Mouse (Mus musculus): ENCODE measurements around the gene Pim3. TPM values are rescaled to one million over a fixed set of nuclear protein-coding genes. Genes with fewer than 3 reads are reported as not detected.

Pim3 gene
- polyA plus RNA-seq, 1 experiment from 2014 or later: 69.4 TPM

- peak overlapping the region; percentile 95 for H3K9ac ChIP-seq (ENCODE audit: low read length)
These were observed 1.8 kb downstream of the Pim3 start for GRCm38 (mm10) chr15:88863695-88864231.

GRCm38 (mm10) chr15:88864270-88865030 lies 2.5 kb downstream of the Pim3 start:
- peaks cover 4% of the 10 kb centered on the region for H3K4me1 ChIP-seq (replicated peaks; ENCODE audit: control insufficient read depth, insufficient read depth)

More at GRCm38 (mm10) chr15:88863695-88864231, 1.8 kb downstream of the Pim3 start:
- Histone ChIP-seq H3K4me3 (ENCODE audit: low read depth, low read length) (peak overlapping the region; percentile 91), H3K27ac (replicated peaks) (peak overlapping the region; percentile 98), H3K36me3 (ENCODE audit: control insufficient read depth, insufficient read depth, low read length) (peaks cover 12% of the 10 kb centered on the region), H3K4me1 (replicated peaks; ENCODE audit: control insufficient read depth, insufficient read depth) (peaks cover 4% of the 10 kb centered on the region), H3K4me2 (replicated peaks; ENCODE audit: low read depth) (peak overlapping the region; percentile 83), H3K27me3 (ENCODE audit: control insufficient read depth, insufficient read depth, low read length) (no peaks in the 10 kb centered on the region), H3K9me3 (ENCODE audit: control insufficient read depth, low read length) (no peaks in the 10 kb centered on the region)
- TF ChIP-seq EP300 (optimal IDR thresholded peaks at IDR 0.05) (no peak), CTCF (IDR thresholded peaks at IDR 0.05; ENCODE audit: low read depth) (no peak)
- WGBS: 0% methylated on average over 19 of the region's 39 CpGs
- DNase-seq (ENCODE audit: low spot score): peak; percentile 93
- peak; percentile 75 for ATAC-seq (ENCODE audit: low FRiP score, low TSS enrichment)

GRCm38 (mm10) chr15:88865061-88865460 lies 3.1 kb downstream of the Pim3 start:
- no peaks in the 10 kb centered on the region for H3K9me3 ChIP-seq (ENCODE audit: control insufficient read depth, low read length)
- H3K4me3 ChIP-seq (ENCODE audit: low read depth, low read length): peak overlapping the region; percentile 91
- H3K9ac ChIP-seq (ENCODE audit: low read length): peak overlapping the region; percentile 95
- ATAC-seq (ENCODE audit: low FRiP score, low TSS enrichment) (no peak), DNase-seq (ENCODE audit: low spot score) (no peak)
- peak overlapping the region; percentile 98; the same call in 1 of the 2 replicates for H3K27ac ChIP-seq (replicated peaks)
- peak overlapping the region; percentile 83 for H3K4me2 ChIP-seq (replicated peaks; ENCODE audit: low read depth)
- 69% methylated on average over 14 of the region's 14 CpGs for WGBS
- peaks cover 4% of the 10 kb centered on the region for H3K4me1 ChIP-seq (replicated peaks; ENCODE audit: control insufficient read depth, insufficient read depth)
- H3K36me3 ChIP-seq (ENCODE audit: control insufficient read depth, insufficient read depth, low read length): peaks cover 12% of the 10 kb centered on the region
- no peaks in the 10 kb centered on the region for H3K27me3 ChIP-seq (ENCODE audit: control insufficient read depth, insufficient read depth, low read length)
- no peak for TF ChIP-seq EP300 (optimal IDR thresholded peaks at IDR 0.05)
- no peak for TF ChIP-seq CTCF (IDR thresholded peaks at IDR 0.05; ENCODE audit: low read depth)

More at GRCm38 (mm10) chr15:88864270-88865030, 2.5 kb downstream of the Pim3 start:
- Histone ChIP-seq H3K4me3 (ENCODE audit: low read depth, low read length) (peak overlapping the region; percentile 91), H3K9ac (ENCODE audit: low read length) (peak overlapping the region; percentile 95), H3K9me3 (ENCODE audit: control insufficient read depth, low read length) (no peaks in the 10 kb centered on the region), H3K27me3 (ENCODE audit: control insufficient read depth, insufficient read depth, low read length) (no peaks in the 10 kb centered on the region), H3K4me2 (replicated peaks; ENCODE audit: low read depth) (peak overlapping the region; percentile 83), H3K27ac (replicated peaks) (peak overlapping the region; percentile 98), H3K36me3 (ENCODE audit: control insufficient read depth, insufficient read depth, low read length) (peaks cover 12% of the 10 kb centered on the region)
- ATAC-seq (ENCODE audit: low FRiP score, low TSS enrichment): no peak; the same call in 1 of the 2 replicates
- TF ChIP-seq CTCF (IDR thresholded peaks at IDR 0.05; ENCODE audit: low read depth) (peak; percentile 50), EP300 (optimal IDR thresholded peaks at IDR 0.05) (no peak)
- no peak for DNase-seq (ENCODE audit: low spot score)
- 26% methylated on average over 22 of the region's 22 CpGs for WGBS

- no peak for ATAC-seq (ENCODE audit: low FRiP score, low TSS enrichment)
- H3K27me3 ChIP-seq (ENCODE audit: control insufficient read depth, insufficient read depth, low read length): no peaks in the 10 kb centered on the region
- WGBS: 58% methylated on average over 4 of the region's 4 CpGs
- peak overlapping the region; percentile 66; the same call in 1 of the 2 replicates for H3K27ac ChIP-seq (replicated peaks)
- no peak overlapping the region for H3K9ac ChIP-seq (ENCODE audit: low read length)
- H3K36me3 ChIP-seq (ENCODE audit: control insufficient read depth, insufficient read depth, low read length): peaks cover 12% of the 10 kb centered on the region
- H3K4me1 ChIP-seq (replicated peaks; ENCODE audit: control insufficient read depth, insufficient read depth): peaks cover 4% of the 10 kb centered on the region
- H3K4me3 ChIP-seq (ENCODE audit: low read depth, low read length): no peak overlapping the region
- no peak for TF ChIP-seq CTCF (IDR thresholded peaks at IDR 0.05; ENCODE audit: low read depth)
- no peak for TF ChIP-seq EP300 (optimal IDR thresholded peaks at IDR 0.05)
- no peak for DNase-seq (ENCODE audit: low spot score)
- no peaks in the 10 kb centered on the region for H3K9me3 ChIP-seq (ENCODE audit: control insufficient read depth, low read length)
- peak overlapping the region; percentile 83; the same call in 1 of the 2 replicates for H3K4me2 ChIP-seq (replicated peaks; ENCODE audit: low read depth)
These were observed 4.1 kb downstream of the Pim3 start for GRCm38 (mm10) chr15:88865888-88866695.

GRCm38 (mm10) chr15:88866934-88867356 lies 5.0 kb downstream of the Pim3 start:
- Histone ChIP-seq H3K4me3 (ENCODE audit: low read depth, low read length) (no peak overlapping the region), H3K27me3 (ENCODE audit: control insufficient read depth, insufficient read depth, low read length) (no peaks in the 10 kb centered on the region), H3K27ac (replicated peaks) (peak overlapping the region; percentile 66), H3K9ac (ENCODE audit: low read length) (no peak overlapping the region), H3K9me3 (ENCODE audit: control insufficient read depth, low read length) (no peaks in the 10 kb centered on the region), H3K36me3 (ENCODE audit: control insufficient read depth, insufficient read depth, low read length) (peaks cover 12% of the 10 kb centered on the region), H3K4me1 (replicated peaks; ENCODE audit: control insufficient read depth, insufficient read depth) (peaks cover 4% of the 10 kb centered on the region), H3K4me2 (replicated peaks; ENCODE audit: low read depth) (no peak overlapping the region)
- DNase-seq (ENCODE audit: low spot score) (no peak), ATAC-seq (ENCODE audit: low FRiP score, low TSS enrichment) (no peak)
- WGBS: 44% methylated on average over 7 of the region's 7 CpGs
- no peak for TF ChIP-seq CTCF (IDR thresholded peaks at IDR 0.05; ENCODE audit: low read depth)
- TF ChIP-seq EP300 (optimal IDR thresholded peaks at IDR 0.05): no peak

Data from stomach, postnatal 0 days (tissue).